Mouse (Mus musculus): ENCODE data around the gene Defb18.
"Not testable (repeated sequence)": the region's sequence is repeated elsewhere in the genome, so short reads cannot be mapped to it uniquely, and the experiment has no call there.

Gene Defb18

GRCm38 (mm10) chr1:18237343-18237742, at the start of gene Defb18:
Gene Defb18 (minus strand): TSS chr1:18237443.
- in situ Hi-C loops (cut with MboI; ENCODE audit: low sequenced_read_pairs): no loop called here

- in situ Hi-C loops (cut with MboI; ENCODE audit: low sequenced_read_pairs): no loop called here
Observed at GRCm38 (mm10) chr1:18271095-18271494, 33.9 kb upstream of the Defb18 start.

- in situ Hi-C loops (cut with MboI; ENCODE audit: low sequenced_read_pairs): no loop called here
Observed at GRCm38 (mm10) chr1:18268845-18269244, 31.6 kb upstream of the Defb18 start.

- in situ Hi-C loops (cut with MboI; ENCODE audit: low sequenced_read_pairs): no loop called here
Observed at GRCm38 (mm10) chr1:18265038-18265437, 27.8 kb upstream of the Defb18 start, which contains the start of gene Defb41. Gene Defb41 (minus strand): TSS chr1:18265138.

GRCm38 (mm10) chr1:18245801-18246580, 8.7 kb upstream of the Defb18 start:
- in situ Hi-C loops (cut with MboI; ENCODE audit: low sequenced_read_pairs): not testable (repeated sequence)

GRCm38 (mm10) chr1:18223385-18223945, 13.8 kb downstream of the Defb18 start:
- in situ Hi-C loops (cut with MboI; ENCODE audit: low sequenced_read_pairs): no loop called here

- in situ Hi-C loops (cut with MboI; ENCODE audit: low sequenced_read_pairs): no loop called here
Observed at GRCm38 (mm10) chr1:18191719-18192118, 45.5 kb downstream of the Defb18 start.

- in situ Hi-C loops (cut with MboI; ENCODE audit: low sequenced_read_pairs): no loop called here
Observed at GRCm38 (mm10) chr1:18190714-18191712, 46.2 kb downstream of the Defb18 start.
